Mouse (Mus musculus) C2C12 (cell line): Measurements from ENCODE around the gene Syt2.

Source experiments
- CTCF ChIP-seq: IDR thresholded peaks from one replicate; pipeline ENCODE4 v1.5.1; 2011; ENCODE audit not compliant: control insufficient read depth, insufficient read depth, insufficient read length
- USF1 ChIP-seq: IDR thresholded peaks from one replicate; pipeline ENCODE4 v1.6.1; 2011; ENCODE audit warnings: low read depth, mild to moderate bottlenecking, control low read depth, moderate library complexity

- TF ChIP-seq CTCF: no peak
- no peak for TF ChIP-seq USF1
These were observed 40.5 kb downstream of the Syt2 start for GRCm38 (mm10) chr1:134686834-134687421.
